Mouse (Mus musculus) E14TG2a.4 (cell line): ENCODE measurements at regions not wholly inside any gene's neighbourhood (a gene's known extent, or its start where the extent isn't known, plus 50 kb on each side); places are given as distances from the start of the nearest gene placed in this dataset.
A peak's percentile ranks its signal among the peaks of the same experiment; 100 is the strongest.

Experiments used
- CTCF ChIP-seq: conservative IDR thresholded peaks from 2 replicates; pipeline ENCODE4 v1.5.1; 2014; ENCODE audit warnings: low read length
- NANOG ChIP-seq: IDR thresholded peaks from 2 replicates; pipeline ENCODE4 v1.6.1; 2014; ENCODE audit warnings: borderline replicate concordance, low read length, mixed read lengths
- POU5F1 ChIP-seq: IDR thresholded peaks from 2 replicates; pipeline ENCODE4 v1.6.1; 2014; ENCODE audit warnings: low read length, borderline replicate concordance

DNA sequence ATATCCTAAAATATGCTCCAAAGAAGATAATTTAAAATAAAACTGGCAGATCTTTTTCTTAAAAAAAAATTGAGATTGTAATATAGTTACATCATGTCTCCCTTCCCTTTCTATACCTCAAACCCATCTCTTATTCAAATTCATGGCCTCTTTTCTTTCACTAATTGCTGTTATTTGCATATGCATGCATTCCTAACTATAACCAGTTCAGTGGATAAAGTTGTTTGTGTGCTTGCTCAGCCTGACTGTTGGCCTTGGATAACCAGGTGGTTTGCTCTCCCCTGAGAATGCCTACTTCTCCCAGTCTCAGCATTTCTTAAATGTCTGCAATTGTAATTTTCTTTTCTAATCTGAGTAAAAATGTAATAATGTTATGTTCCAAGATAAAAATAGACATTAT is 2154.8 kb downstream of the 4930444P10Rik start:
- TF ChIP-seq CTCF (no peak), NANOG (peak; percentile 46; the same call in 1 of the 2 replicates), POU5F1 (peak; percentile 69; the same call in 1 of the 2 replicates)
